Mouse (Mus musculus) forebrain, embryonic 13.5 days (tissue): Measurements from ENCODE around the gene Crym. TPM values are rescaled to one million over a fixed set of nuclear protein-coding genes. Genes with fewer than 3 reads are reported as not detected.

Experiments used
- ATAC-seq: fragments of 200-750 bp; cut with Nextera tagmentation; 2 replicates; pipeline ENCODE4 v1.8.0; 2017
- H3K27ac ChIP-seq: fragments of 300-500 bp; sonication (generic); 2 replicates; pipeline ENCODE4 v1.5.1; 2015; ENCODE audit warnings: inconsistent platforms, mild to moderate bottlenecking, moderate library complexity
- H3K27me3 ChIP-seq: fragments of 300-500 bp; sonication (generic); 2 replicates; pipeline ENCODE4 v1.6.1; 2015; ENCODE audit warnings: mild to moderate bottlenecking, inconsistent platforms
- H3K36me3 ChIP-seq: fragments of 300-500 bp; sonication (generic); 2 replicates; pipeline ENCODE4 v1.6.1; 2015; ENCODE audit warnings: mild to moderate bottlenecking, inconsistent platforms; ENCODE audit not compliant: poor library complexity, severe bottlenecking
- H3K4me1 ChIP-seq: fragments of 300-500 bp; sonication (generic); 2 replicates; pipeline ENCODE4 v1.6.1; 2015; ENCODE audit warnings: inconsistent platforms
- H3K4me2 ChIP-seq: fragments of 300-500 bp; sonication (generic); 2 replicates; pipeline ENCODE4 v1.6.1; 2015; ENCODE audit warnings: inconsistent platforms, mild to moderate bottlenecking, moderate library complexity
- H3K4me3 ChIP-seq: fragments of 300-500 bp; sonication (generic); 2 replicates; pipeline ENCODE4 v1.5.1; 2015; ENCODE audit warnings: mild to moderate bottlenecking, inconsistent platforms
- H3K9ac ChIP-seq: fragments of 300-500 bp; sonication (generic); 2 replicates; pipeline ENCODE4 v1.6.1; 2015; ENCODE audit warnings: mild to moderate bottlenecking, inconsistent platforms
- H3K9me3 ChIP-seq: fragments of 300-500 bp; sonication (generic); replicated peaks from 2 replicates; pipeline ENCODE4 v1.6.1; 2016; ENCODE audit warnings: inconsistent platforms
- WGBS: fragments of 180-500 bp; shearing (Covaris S2); methylation state at CpG from one replicate; pipeline ENCODE4 v1.1.7; 2015; 5-methylcytosine and 5-hydroxymethylcytosine counted together
- polyA plus RNA-seq: library from polyadenylated mRNA; unstranded; fragments of >200 nt; fragmentation: Nextera tagmentation; extraction: Ambion mirVana; gene quantifications from 2 replicates; pipeline ENCODE4 v1.2.1, GENCODE M21; 2015

Gene Crym
- 10.4 and 10.8 TPM in 2 replicates for polyA plus RNA-seq

- Histone ChIP-seq H3K27ac (no peak within 1 kb of the TSS), H3K36me3 (no peaks in the 10 kb centered on the region), H3K9me3 (no peaks in the 10 kb centered on the region), H3K4me3 (peak within 1 kb of the TSS; percentile 16), H3K4me2 (peak within 1 kb of the TSS; percentile 49), H3K4me1 (peaks cover 7% of the 10 kb centered on the region), H3K9ac (no peak within 1 kb of the TSS; the same call in 1 of the 2 replicates), H3K27me3 (peaks cover 61% of the 10 kb centered on the region)
- WGBS, result 3% methylated on average over 26 of the region's 26 CpGs
- no peak for ATAC-seq
Observed at GRCm38 (mm10) chr7:120201771-120202170, at the start of gene Crym. TSS of gene Crym (minus strand) at chr7:120202111.

GRCm38 (mm10) chr7:120241092-120241491 is 39.2 kb upstream of the Crym start:
- ATAC-seq, result no peak
- H3K4me1 ChIP-seq, result no peaks in the 10 kb centered on the region
- H3K4me3 ChIP-seq, result no peak overlapping the region
- H3K9ac ChIP-seq, result no peak overlapping the region
- no peak overlapping the region for H3K27ac ChIP-seq
- no peaks in the 10 kb centered on the region for H3K27me3 ChIP-seq
- H3K9me3 ChIP-seq, result no peaks in the 10 kb centered on the region
- no peak overlapping the region for H3K4me2 ChIP-seq
- no peaks in the 10 kb centered on the region for H3K36me3 ChIP-seq

DNA sequence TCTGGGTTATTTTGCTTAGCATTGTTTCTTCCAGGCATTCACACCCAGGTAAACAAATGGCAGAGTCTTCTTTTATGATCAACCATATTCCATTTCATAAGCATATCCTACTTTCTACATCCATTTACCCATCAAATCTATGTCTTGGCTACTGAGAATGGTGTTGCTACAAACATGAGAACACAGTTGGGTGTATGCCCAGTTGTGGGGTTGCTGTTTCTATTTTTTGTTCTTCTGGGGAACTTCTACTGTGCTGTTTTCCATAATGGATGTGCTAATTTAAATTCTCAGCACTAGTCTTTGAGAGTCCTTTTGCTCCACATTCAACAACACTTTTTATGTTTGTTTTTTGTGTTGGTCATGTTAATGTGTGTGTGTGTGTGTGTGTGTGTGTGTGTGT is 26.6 kb upstream of the Crym start:
- H3K27me3 ChIP-seq, result no peaks in the 10 kb centered on the region
- H3K4me1 ChIP-seq, result no peaks in the 10 kb centered on the region
- no peaks in the 10 kb centered on the region for H3K9me3 ChIP-seq
- H3K4me2 ChIP-seq, result no peak overlapping the region
- ATAC-seq, result no peak
- no peaks in the 10 kb centered on the region for H3K36me3 ChIP-seq
- H3K4me3 ChIP-seq, result no peak overlapping the region
- no peak overlapping the region for H3K9ac ChIP-seq
- H3K27ac ChIP-seq, result no peak overlapping the region

GRCm38 (mm10) chr7:120205989-120206388 is 4.1 kb upstream of the Crym start:
- no peak overlapping the region for H3K4me2 ChIP-seq
- no peak for ATAC-seq
- WGBS, result 67% methylated on average over 9 of the region's 9 CpGs

DNA sequence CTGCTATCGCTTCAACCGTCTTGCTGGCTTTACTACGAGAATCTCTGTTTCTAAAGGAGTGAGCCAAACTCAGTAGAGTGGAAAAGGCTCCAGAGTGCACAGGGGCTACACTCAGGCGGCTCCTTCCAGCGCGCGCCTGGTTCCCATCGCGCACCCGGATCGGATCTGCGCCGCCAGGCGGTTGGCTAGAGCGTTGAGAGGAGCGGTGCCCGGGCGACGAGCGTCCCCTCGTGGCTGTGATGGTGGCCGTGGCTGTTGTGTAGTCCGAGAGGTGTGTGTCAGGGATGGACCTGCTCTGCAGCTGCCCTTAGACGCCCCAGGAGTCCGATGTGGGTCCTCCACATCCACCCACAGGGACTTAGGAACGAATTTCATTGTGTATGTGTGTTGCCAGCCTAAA is 1.9 kb upstream of the Crym start, which contains the start of gene Abca14:
Gene Abca14, plus strand, starts transcription at position 173 of the 400 bp plus-strand sequence.
- H3K4me2 ChIP-seq, result 0 out of 2 replicates have a peak within 1 kb of the TSS, but pooled peaks have one; percentile 1

More at GRCm38 (mm10) chr7:120205989-120206388, 4.1 kb upstream of the Crym start:
- Histone ChIP-seq H3K27me3 (peaks cover 34% of the 10 kb centered on the region), H3K4me3 (no peak overlapping the region), H3K9ac (no peak overlapping the region), H3K27ac (no peak overlapping the region), H3K9me3 (no peaks in the 10 kb centered on the region), H3K4me1 (peaks cover 7% of the 10 kb centered on the region), H3K36me3 (no peaks in the 10 kb centered on the region)

DNA sequence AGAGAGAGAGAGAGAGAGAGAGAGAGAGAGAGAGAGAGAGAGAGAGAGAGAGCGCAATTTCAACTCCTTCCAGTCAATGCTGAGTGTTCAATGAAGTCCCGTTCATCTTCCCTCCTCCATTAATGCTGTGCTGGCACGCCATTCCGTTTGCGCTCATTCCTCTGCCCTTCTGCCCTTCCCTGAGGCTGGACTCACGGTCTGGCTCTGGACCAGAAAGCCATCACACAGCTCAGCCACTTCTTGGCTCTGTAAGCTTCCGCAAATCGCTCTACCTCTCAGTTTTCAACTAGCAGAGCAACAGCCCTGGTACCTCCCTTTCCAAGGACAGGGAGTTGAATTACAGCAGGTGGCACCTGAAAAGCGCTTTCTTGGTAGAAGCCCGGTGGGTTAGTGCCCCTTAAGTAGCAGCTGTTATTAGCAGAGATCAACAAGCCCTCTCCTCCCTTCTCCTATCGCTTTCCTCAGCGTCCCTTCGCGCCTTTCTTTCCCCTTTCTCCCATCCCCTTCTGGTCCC is 623 bp downstream of the Crym start:
- Histone ChIP-seq H3K4me1 (peaks cover 7% of the 10 kb centered on the region), H3K9me3 (no peaks in the 10 kb centered on the region), H3K27me3 (peaks cover 61% of the 10 kb centered on the region), H3K27ac (no peak overlapping the region), H3K36me3 (no peaks in the 10 kb centered on the region), H3K4me2 (peak overlapping the region; percentile 49), H3K4me3 (peak overlapping the region; percentile 16), H3K9ac (no peak overlapping the region; the same call in 1 of the 2 replicates)
- no peak for ATAC-seq
- 3% methylated on average over 13 of the region's 14 CpGs for WGBS

More for the DNA sequence above, 1.9 kb upstream of the Crym start, which contains the start of gene Abca14:
- WGBS, result 3% methylated on average over 26 of the region's 26 CpGs
- no peak within 1 kb of the TSS for H3K4me3 ChIP-seq
- no peaks in the 10 kb centered on the region for H3K9me3 ChIP-seq
- no peak within 1 kb of the TSS for H3K9ac ChIP-seq
- ATAC-seq, result peak; percentile 84
- H3K36me3 ChIP-seq, result no peaks in the 10 kb centered on the region
- no peak within 1 kb of the TSS for H3K27ac ChIP-seq
- peaks cover 7% of the 10 kb centered on the region for H3K4me1 ChIP-seq
- H3K27me3 ChIP-seq, result peaks cover 54% of the 10 kb centered on the region

- 48% methylated on average over 4 of the region's 4 CpGs for WGBS
- ATAC-seq, result no peak
Observed at GRCm38 (mm10) chr7:120195207-120195606, 6.7 kb downstream of the Crym start.

GRCm38 (mm10) chr7:120192816-120193215 is 9.1 kb downstream of the Crym start:
- Histone ChIP-seq H3K4me2 (no peak overlapping the region), H3K36me3 (no peaks in the 10 kb centered on the region), H3K4me3 (no peak overlapping the region), H3K9ac (no peak overlapping the region), H3K9me3 (no peaks in the 10 kb centered on the region), H3K4me1 (no peaks in the 10 kb centered on the region; the same call in 1 of the 2 replicates), H3K27ac (no peak overlapping the region), H3K27me3 (peaks cover 6% of the 10 kb centered on the region)
- ATAC-seq, result no peak
- WGBS, result 86% methylated on average over 6 of the region's 6 CpGs

More at GRCm38 (mm10) chr7:120195207-120195606, 6.7 kb downstream of the Crym start:
- H3K27ac ChIP-seq, result no peak overlapping the region
- H3K4me2 ChIP-seq, result no peak overlapping the region
- H3K4me3 ChIP-seq, result no peak overlapping the region
- no peaks in the 10 kb centered on the region for H3K36me3 ChIP-seq
- H3K4me1 ChIP-seq, result no peaks in the 10 kb centered on the region; the same call in 1 of the 2 replicates
- H3K9ac ChIP-seq, result no peak overlapping the region
- no peaks in the 10 kb centered on the region for H3K9me3 ChIP-seq
- peaks cover 20% of the 10 kb centered on the region for H3K27me3 ChIP-seq

DNA sequence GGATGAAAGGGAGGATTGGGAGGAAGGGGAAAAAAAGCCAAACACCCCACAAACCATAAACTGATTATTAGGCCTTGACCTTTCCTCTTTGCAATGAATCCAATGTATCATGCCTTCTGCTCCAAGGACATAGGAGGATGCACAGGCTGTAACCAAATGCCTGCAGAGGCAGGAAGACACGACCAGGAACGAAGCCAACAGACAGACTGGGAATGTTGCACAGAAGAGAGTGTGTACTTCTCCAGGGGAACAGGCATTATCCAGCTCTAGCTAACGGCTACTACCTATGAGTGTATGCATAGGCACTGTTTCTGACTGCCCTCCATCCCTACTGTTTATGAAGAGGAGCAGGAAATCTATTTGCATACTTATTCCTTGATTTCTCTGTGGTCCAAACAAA is 9.7 kb downstream of the Crym start:
- no peaks in the 10 kb centered on the region for H3K36me3 ChIP-seq
- H3K4me1 ChIP-seq, result no peaks in the 10 kb centered on the region; the same call in 1 of the 2 replicates
- no peak for ATAC-seq
- no peak overlapping the region for H3K4me3 ChIP-seq
- WGBS, result 76% methylated on average over 3 of the region's 3 CpGs
- H3K4me2 ChIP-seq, result no peak overlapping the region
- no peak overlapping the region for H3K27ac ChIP-seq
- peaks cover under 1% of the 10 kb centered on the region; the same call in 1 of the 2 replicates for H3K27me3 ChIP-seq
- no peaks in the 10 kb centered on the region for H3K9me3 ChIP-seq
- H3K9ac ChIP-seq, result no peak overlapping the region

- 67% methylated on average over 8 of the region's 8 CpGs for WGBS
- Histone ChIP-seq H3K27me3 (no peaks in the 10 kb centered on the region), H3K4me2 (no peak overlapping the region), H3K9ac (no peak overlapping the region), H3K36me3 (no peaks in the 10 kb centered on the region), H3K27ac (no peak overlapping the region), H3K4me3 (no peak overlapping the region), H3K9me3 (no peaks in the 10 kb centered on the region), H3K4me1 (no peaks in the 10 kb centered on the region; the same call in 1 of the 2 replicates)
- no peak for ATAC-seq
Observed at GRCm38 (mm10) chr7:120190150-120190665, 11.7 kb downstream of the Crym start.

DNA sequence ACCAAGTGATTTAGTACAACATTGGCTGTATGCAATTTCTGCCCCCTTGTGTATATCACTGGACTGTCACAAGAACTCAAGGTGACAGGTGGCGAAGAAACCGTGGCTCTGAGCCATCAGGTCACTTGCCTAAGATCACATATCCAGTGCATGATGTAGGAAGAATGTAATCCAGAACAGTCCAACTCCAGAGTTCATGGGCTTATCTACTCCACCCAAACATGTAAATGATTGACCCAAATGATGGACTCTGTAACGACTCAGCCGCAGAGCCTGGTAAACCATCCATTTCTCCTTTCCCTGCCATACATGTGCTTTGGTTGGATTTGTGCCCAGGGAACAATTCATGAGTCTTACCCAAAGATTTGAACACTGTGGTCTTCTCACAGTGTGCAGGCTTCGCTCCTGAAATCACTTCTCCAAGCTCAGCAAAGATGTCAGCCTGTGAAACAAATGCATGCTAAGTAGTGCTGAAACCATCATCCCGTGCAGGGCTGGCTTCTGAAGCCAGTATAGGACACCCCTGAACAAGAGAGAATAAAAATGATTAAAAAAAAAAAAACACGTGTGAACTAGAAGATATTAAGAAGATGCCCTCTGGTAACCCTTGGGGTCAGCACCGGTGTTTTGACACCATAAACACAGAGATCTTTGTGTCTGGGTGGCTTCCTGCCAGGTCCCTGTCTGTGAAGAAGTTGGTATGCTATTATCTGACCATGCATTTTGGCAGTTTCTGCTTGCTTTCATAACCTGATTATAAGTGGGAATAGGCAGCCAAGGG is 12.4 kb downstream of the Crym start:
- no peaks in the 10 kb centered on the region for H3K36me3 ChIP-seq
- H3K9me3 ChIP-seq, result no peaks in the 10 kb centered on the region
- H3K4me2 ChIP-seq, result no peak overlapping the region
- no peak for ATAC-seq
- WGBS, result 79% methylated on average over 8 of the region's 8 CpGs
- no peak overlapping the region for H3K4me3 ChIP-seq
- H3K4me1 ChIP-seq, result no peaks in the 10 kb centered on the region; the same call in 1 of the 2 replicates
- H3K27ac ChIP-seq, result no peak overlapping the region
- H3K9ac ChIP-seq, result no peak overlapping the region
- H3K27me3 ChIP-seq, result no peaks in the 10 kb centered on the region

- Histone ChIP-seq H3K4me2 (no peak overlapping the region), H3K27ac (no peak overlapping the region), H3K4me1 (no peaks in the 10 kb centered on the region; the same call in 1 of the 2 replicates), H3K27me3 (no peaks in the 10 kb centered on the region), H3K9ac (no peak overlapping the region), H3K9me3 (no peaks in the 10 kb centered on the region), H3K4me3 (no peak overlapping the region), H3K36me3 (no peaks in the 10 kb centered on the region)
- 89% methylated on average over 5 of the region's 5 CpGs for WGBS
- no peak for ATAC-seq
Observed at GRCm38 (mm10) chr7:120188946-120189345, 13.0 kb downstream of the Crym start.
